Mouse (Mus musculus) spleen, adult 2 months (tissue): Measurements from ENCODE around the gene Abcc2. TPM values are rescaled to one million over a fixed set of nuclear protein-coding genes. Genes with fewer than 3 reads are reported as not detected.

ENCODE experiments used
- DNase-seq, 2 experiments: peaks; one replicate each; pipeline versions ENCODE4 v3.0.0 to v3.0.0-alpha.2; 2012 to 2021; ENCODE audit warnings: low spot score in 2 of 2, low read depth in 1 of 2
- H3K27ac ChIP-seq: fragments of 200-500 bp; 2 replicates; pipeline ENCODE4 v1.5.1; 2012; ENCODE audit warnings: low read length, inconsistent platforms; ENCODE audit not compliant: insufficient read depth
- H3K27me3 ChIP-seq: fragments of 200-500 bp; 2 replicates; pipeline ENCODE4 v1.6.1; 2012; ENCODE audit warnings: mild to moderate bottlenecking, moderate library complexity, low read length, inconsistent platforms; ENCODE audit not compliant: control insufficient read depth, insufficient read depth
- H3K36me3 ChIP-seq: fragments of 200-500 bp; 2 replicates; pipeline ENCODE4 v1.6.1; 2012; ENCODE audit warnings: mild to moderate bottlenecking, low read length, inconsistent platforms; ENCODE audit not compliant: control insufficient read depth, insufficient read depth
- H3K4me1 ChIP-seq: fragments of 200-500 bp; 2 replicates; pipeline ENCODE4 v1.6.1; 2011; ENCODE audit warnings: inconsistent platforms; ENCODE audit not compliant: control insufficient read depth, insufficient read depth, insufficient read length
- H3K4me3 ChIP-seq: fragments of 200-500 bp; 2 replicates; pipeline ENCODE4 v1.5.1; 2011; ENCODE audit warnings: mild to moderate bottlenecking, inconsistent platforms; ENCODE audit not compliant: insufficient read depth, insufficient read length; ENCODE audit errors: extremely low read depth
- CTCF ChIP-seq: fragments of 200-500 bp; IDR thresholded peaks from 2 replicates; pipeline ENCODE4 v1.5.1; 2011; ENCODE audit warnings: mild to moderate bottlenecking, inconsistent platforms; ENCODE audit not compliant: insufficient read depth, insufficient read length, insufficient replicate concordance; ENCODE audit errors: extremely low read depth
- POLR2A ChIP-seq: fragments of 200-500 bp; IDR thresholded peaks from 2 replicates; pipeline ENCODE4 v1.6.1; 2011; ENCODE audit warnings: low read depth, low read length, inconsistent platforms
- WGBS: fragments of 180-500 bp; shearing (Covaris S2); methylation state at CpG from one replicate; pipeline ENCODE4 v1.1.7; 2018; 5-methylcytosine and 5-hydroxymethylcytosine counted together
- polyA plus RNA-seq: library from polyadenylated mRNA; depleted of rRNA; stranded (reverse); fragments of >200 nt; gene quantifications from 2 replicates; pipeline ENCODE4 v1.2.3, GENCODE M21; 2012; rRNA removed

The Abcc2 gene
- polyA plus RNA-seq = 0.14 and 0.21 TPM in 2 replicates

GRCm38 (mm10) chr19:43781980-43782379 is at the start of gene Abcc2:
Gene Abcc2, plus strand, starts transcription at chr19:43782192.
- no peak within 1 kb of the TSS for H3K4me3 ChIP-seq
- H3K4me1 ChIP-seq = no peaks in the 10 kb centered on the region
- no peak within 1 kb of the TSS for H3K27ac ChIP-seq
- WGBS = 85% methylated on average over 3 of the region's 3 CpGs
- no peak for TF ChIP-seq POLR2A
- no peak for TF ChIP-seq CTCF
- H3K36me3 ChIP-seq = no peaks in the 10 kb centered on the region
- DNase-seq = no peak
- no peaks in the 10 kb centered on the region for H3K27me3 ChIP-seq

GRCm38 (mm10) chr19:43738409-43738808 is 43.6 kb upstream of the Abcc2 start:
- Histone ChIP-seq H3K36me3 (peaks cover 61% of the 10 kb centered on the region), H3K27ac (no peak overlapping the region), H3K27me3 (no peaks in the 10 kb centered on the region), H3K4me3 (no peak overlapping the region), H3K4me1 (no peaks in the 10 kb centered on the region)
- 94% methylated on average over 10 of the region's 10 CpGs for WGBS
- DNase-seq = no peak
- TF ChIP-seq CTCF (no peak), POLR2A (no peak)

DNA sequence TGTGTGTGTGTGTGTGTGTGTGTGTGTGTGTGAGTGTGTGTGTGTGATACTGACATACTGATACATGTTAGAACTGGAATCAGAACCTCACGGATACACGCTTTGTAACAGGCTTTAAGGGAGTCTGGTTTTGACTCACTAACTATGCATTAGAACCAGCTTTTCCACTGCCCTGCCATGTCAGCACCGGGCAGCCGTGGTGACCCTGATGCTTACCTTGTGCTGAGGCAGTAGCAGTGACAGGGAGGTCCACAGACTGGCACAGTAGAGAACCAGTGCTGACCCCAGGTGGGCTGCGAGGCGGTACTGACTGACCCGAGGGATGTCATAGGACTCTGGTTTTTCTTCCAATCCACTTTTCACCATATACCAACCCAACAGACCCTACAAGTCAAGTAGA is 38.6 kb upstream of the Abcc2 start:
- H3K36me3 ChIP-seq = peaks cover 58% of the 10 kb centered on the region
- H3K4me1 ChIP-seq = no peaks in the 10 kb centered on the region
- DNase-seq = no peak
- H3K27ac ChIP-seq = no peak overlapping the region
- 94% methylated on average over 7 of the region's 7 CpGs for WGBS
- no peak for TF ChIP-seq POLR2A
- no peak for TF ChIP-seq CTCF
- no peak overlapping the region for H3K4me3 ChIP-seq
- H3K27me3 ChIP-seq = no peaks in the 10 kb centered on the region

GRCm38 (mm10) chr19:43745740-43746139 is 36.3 kb upstream of the Abcc2 start:
- TF ChIP-seq POLR2A (no peak), CTCF (no peak)
- WGBS = 88% methylated on average over 3 of the region's 3 CpGs
- Histone ChIP-seq H3K4me1 (no peaks in the 10 kb centered on the region), H3K4me3 (no peak overlapping the region), H3K27ac (no peak overlapping the region), H3K36me3 (peaks cover 43% of the 10 kb centered on the region), H3K27me3 (no peaks in the 10 kb centered on the region)
- no peak for DNase-seq

GRCm38 (mm10) chr19:43747877-43748276 is 34.1 kb upstream of the Abcc2 start:
- Histone ChIP-seq H3K4me1 (no peaks in the 10 kb centered on the region), H3K36me3 (peaks cover 34% of the 10 kb centered on the region), H3K27ac (no peak overlapping the region), H3K27me3 (no peaks in the 10 kb centered on the region), H3K4me3 (no peak overlapping the region)
- TF ChIP-seq CTCF (no peak), POLR2A (no peak)
- WGBS = 84% methylated on average over 4 of the region's 4 CpGs
- DNase-seq = no peak

- Histone ChIP-seq H3K4me3 (no peak overlapping the region), H3K27me3 (no peaks in the 10 kb centered on the region), H3K36me3 (peaks cover 22% of the 10 kb centered on the region), H3K27ac (no peak overlapping the region), H3K4me1 (no peaks in the 10 kb centered on the region; the same call in 1 of the 2 replicates)
- no peak for DNase-seq
- TF ChIP-seq CTCF (no peak), POLR2A (no peak)
- WGBS = 94% methylated on average over 2 of the region's 2 CpGs
These were observed 32.0 kb upstream of the Abcc2 start for GRCm38 (mm10) chr19:43750008-43750407.

- Histone ChIP-seq H3K27me3 (no peaks in the 10 kb centered on the region), H3K27ac (peak within 1 kb of the TSS; percentile 98), H3K4me3 (peak within 1 kb of the TSS; percentile 73), H3K36me3 (peaks cover 10% of the 10 kb centered on the region), H3K4me1 (no peaks in the 10 kb centered on the region; the same call in 1 of the 2 replicates)
- TF ChIP-seq CTCF = no peak
- TF ChIP-seq POLR2A = peak; percentile 92
- under 1% methylated on average over 62 of the region's 62 CpGs for WGBS
- peak; percentile 88 to 97 for DNase-seq
These were observed 29.3 kb upstream of the Abcc2 start, which contains the start of the genes Cutc and Cox15 for GRCm38 (mm10) chr19:43752489-43753225. Gene Cutc, plus strand, starts transcription at chr19:43752996. Gene Cox15, minus strand, starts transcription at chr19:43753000.
